Mouse (Mus musculus) erythroblast, embryonic 14.5 days (primary cell): ENCODE data around the gene Lmntd2.

ENCODE experiments used
- GATA1 ChIP-seq: IDR thresholded peaks from 2 replicates; pipeline ENCODE4 v1.6.1; 2012; ENCODE audit warnings: low read length, inconsistent platforms, mixed read lengths
- TAL1 ChIP-seq: IDR thresholded peaks from 3 replicates; pipeline ENCODE4 v1.6.1; 2012; ENCODE audit warnings: low read length, inconsistent platforms, mixed read lengths

- no peak for TF ChIP-seq GATA1
- TF ChIP-seq TAL1 = no peak
Measured at GRCm38 (mm10) chr7:141167901-141168517, 45.9 kb downstream of the Lmntd2 start.
